Mouse (Mus musculus) CD8-positive naive resting alpha-beta T cell, adult 2 months (primary cell): ENCODE data around the gene Ric8a.
A peak's percentile ranks its signal among the peaks of the same experiment; 100 is the strongest.

Experiments used
- DNase-seq, 2 experiments: peaks; one replicate each; pipeline ENCODE4 v3.0.0; 2022; ENCODE audit warnings: low read depth in 2 of 2, low spot score in 2 of 2

The Ric8a gene

DNA sequence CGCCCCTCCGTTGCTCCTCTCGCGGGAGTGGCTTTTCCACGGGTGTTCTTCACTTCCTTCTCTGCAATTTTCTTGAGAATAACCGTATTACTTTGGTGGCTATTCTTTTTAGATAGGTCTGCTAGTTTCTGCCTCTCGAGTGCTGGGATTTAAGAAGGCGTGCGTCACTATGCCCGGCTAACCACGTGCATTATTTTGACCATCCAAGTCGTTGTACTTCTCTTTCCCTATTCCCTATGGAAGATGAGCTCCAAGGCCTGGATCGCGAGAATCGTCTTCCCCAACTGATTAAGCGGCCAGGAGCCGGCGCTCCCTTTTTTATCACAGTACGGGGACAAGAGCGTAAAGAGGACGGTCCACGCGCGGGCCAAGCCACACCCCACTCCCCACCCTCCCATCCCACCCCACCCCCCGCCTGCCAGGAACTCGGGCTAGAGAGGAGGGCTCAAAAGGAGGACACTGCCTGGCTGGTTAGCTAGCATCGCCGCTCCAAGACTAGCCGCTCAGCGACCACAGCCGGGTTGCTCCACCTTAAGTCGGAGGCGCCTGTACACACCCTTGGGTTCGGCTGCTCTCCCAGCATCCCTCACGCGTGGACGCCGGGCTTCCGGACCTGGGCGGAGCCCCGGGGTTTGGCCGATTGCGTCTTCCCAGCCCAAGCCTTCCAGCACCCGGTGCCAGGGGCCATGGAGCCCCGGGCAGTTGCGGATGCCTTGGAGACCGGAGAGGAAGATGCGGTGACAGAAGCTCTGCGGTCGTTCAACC, at the start of gene Ric8a:
Ric8a (plus strand) TSS at position 173 of the 765 bp plus-strand sequence.
- DNase-seq: peak; percentile 76 to 77

GRCm38 (mm10) chr7:140810496-140810895, 46.3 kb upstream of the Ric8a start:
- DNase-seq: no peak

DNA sequence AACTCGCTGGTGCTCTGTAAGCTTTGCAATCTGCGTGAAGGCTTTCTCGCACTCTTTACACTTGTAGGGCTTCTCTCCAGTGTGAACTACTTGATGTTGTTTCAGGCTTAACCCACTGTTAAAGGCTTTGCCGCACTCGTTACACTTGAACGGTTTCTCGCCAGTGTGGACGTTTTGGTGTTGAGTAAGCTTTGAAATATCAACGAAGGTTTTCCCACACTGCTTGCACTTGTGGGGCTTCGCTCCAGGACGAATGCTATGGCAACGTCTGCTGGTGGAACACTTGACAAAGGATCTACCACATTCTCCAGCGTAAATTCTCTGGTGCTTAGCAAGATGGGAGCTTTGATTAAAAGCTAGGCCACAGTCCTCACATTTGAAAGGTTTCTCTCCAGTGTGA, 45.0 kb upstream of the Ric8a start:
- DNase-seq: no peak

- DNase-seq: no peak
These were observed 43.9 kb upstream of the Ric8a start for GRCm38 (mm10) chr7:140812850-140813249.

- DNase-seq: no peak
These were observed 36.6 kb upstream of the Ric8a start for GRCm38 (mm10) chr7:140820173-140820572.

GRCm38 (mm10) chr7:140821305-140821652, 35.5 kb upstream of the Ric8a start:
- DNase-seq: no peak

GRCm38 (mm10) chr7:140821653-140822329, 35.0 kb upstream of the Ric8a start, which contains the start of gene Zfp941:
Gene Zfp941, minus strand, starts transcription at chr7:140822178.
- DNase-seq: no peak

GRCm38 (mm10) chr7:140822731-140823130, 34.0 kb upstream of the Ric8a start:
- DNase-seq: no peak

DNA sequence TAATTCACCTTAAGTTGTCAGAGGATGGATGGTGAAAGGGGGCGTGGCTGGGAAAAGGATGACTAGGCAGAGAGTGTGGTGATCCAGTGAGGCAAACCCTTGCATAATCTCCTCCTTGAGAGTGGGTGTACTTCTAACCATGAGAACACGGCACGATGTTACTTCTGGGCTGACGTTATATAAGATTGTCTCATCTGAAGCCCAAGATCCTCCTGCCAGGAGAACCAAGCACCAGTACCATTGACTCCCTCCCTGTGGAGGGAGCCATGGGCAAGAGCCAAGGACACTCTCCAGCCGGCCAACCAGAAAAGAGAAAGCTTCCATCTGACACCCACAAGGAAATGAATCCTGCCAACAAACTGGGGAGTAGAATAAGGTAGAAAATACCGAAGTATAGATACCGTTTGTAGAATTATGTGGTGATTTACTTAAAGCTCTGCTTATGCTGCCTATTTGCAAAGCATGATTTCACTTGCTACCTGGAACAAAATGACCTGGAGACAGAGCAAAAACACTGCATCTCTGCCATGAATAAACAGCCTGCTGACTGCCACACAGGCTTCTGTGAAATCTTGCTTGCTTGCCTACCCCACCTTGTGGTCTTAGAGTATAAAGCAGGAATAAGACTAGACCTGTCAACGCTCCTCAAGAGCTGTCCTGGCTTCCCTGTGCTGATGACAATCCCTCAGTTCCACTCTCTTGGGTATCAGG, 28.4 kb upstream of the Ric8a start:
- DNase-seq: no peak

GRCm38 (mm10) chr7:140831447-140831846, 25.3 kb upstream of the Ric8a start:
- no peak for DNase-seq

DNA sequence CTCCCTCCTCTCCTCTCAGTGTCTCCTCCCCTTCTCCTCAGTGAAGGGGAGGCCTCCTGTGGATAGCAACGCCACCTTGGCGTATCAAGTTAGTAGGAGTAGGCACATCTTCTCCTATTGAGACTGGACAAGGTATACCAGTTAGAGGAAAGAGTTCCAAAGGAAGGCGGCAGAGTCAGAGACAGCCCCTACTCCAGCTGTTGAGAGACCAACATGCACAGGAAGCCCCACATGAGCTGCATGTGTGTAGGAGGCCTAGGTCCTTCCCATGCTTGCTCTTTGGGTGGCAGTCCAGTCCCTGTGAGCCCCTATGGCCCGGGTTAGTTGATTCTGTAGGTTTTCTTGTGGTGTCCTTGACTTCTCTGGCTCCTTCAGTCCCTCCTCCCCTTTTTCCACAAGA, 23.4 kb upstream of the Ric8a start:
- DNase-seq: no peak

DNA sequence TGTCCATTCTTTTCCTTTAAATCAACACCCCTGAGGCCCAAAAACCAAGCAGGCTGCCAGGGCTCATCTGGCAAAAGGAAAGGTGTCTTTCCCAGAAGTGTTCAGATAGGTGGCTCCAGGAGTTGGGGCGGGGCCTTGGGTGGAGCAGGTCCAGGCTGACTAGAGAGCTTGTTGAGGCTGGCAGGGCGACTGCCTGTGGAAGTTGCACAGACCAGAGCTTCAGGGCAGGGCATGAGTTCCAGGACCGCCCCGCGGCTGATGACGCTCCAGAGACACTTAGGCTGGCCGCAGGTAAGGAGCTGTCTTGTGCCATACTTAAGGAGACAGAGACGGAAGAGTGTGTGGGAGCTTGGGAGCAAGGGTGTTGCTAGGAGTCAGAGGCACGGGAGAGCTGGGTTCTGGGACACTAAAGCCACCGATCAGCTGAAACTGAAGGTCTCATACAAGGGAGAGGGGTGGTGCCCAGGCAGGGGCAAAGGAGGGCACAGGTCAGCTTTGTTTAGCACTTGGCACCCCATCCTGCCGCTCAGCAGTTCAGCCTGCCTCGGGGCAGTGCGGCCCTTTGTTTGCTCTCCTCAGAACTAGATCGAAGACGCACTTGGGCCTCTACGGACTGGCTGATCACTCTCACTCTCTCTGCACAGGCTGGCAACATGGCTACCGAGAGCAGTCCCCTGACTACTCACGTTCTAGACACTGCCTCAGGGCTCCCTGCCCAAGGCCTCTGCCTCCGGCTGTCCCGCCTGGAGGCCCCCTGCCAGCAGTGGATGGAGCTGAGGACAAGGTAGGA, 21.6 kb upstream of the Ric8a start, which contains the start of gene Urah:
Urah (plus strand) TSS at position 51 of the 790 bp plus-strand sequence.
- DNase-seq: no peak

GRCm38 (mm10) chr7:140835758-140836087, 21.0 kb upstream of the Ric8a start:
- no peak for DNase-seq

GRCm38 (mm10) chr7:140836243-140837115, 20.3 kb upstream of the Ric8a start:
- DNase-seq: no peak

- no peak for DNase-seq
These were observed 17.2 kb upstream of the Ric8a start for GRCm38 (mm10) chr7:140839556-140839955.

GRCm38 (mm10) chr7:140840750-140841735, 15.7 kb upstream of the Ric8a start:
- no peak for DNase-seq

DNA sequence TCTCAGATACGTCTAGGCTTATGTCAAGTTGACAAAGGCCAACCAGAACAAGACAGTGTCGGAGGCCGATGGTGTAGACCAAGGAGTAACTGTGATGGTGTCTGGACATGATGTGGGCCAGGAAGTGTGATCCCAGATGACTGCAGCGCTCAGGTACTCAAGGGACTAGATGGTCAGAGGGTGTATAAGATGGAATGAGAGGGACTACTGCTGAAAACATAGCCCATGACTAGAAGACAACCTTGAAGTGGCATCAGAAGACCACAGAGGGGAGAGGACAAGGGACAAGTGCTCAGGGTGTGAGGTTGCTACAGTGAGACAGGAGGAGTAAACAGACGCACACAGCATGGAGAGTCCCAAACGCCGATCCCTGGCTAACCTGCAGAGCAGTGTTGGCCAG, 13.0 kb upstream of the Ric8a start:
- no peak for DNase-seq

GRCm38 (mm10) chr7:140844905-140845665, 11.7 kb upstream of the Ric8a start, which contains the start of gene Scgb1c1:
Gene Scgb1c1, plus strand, starts transcription at chr7:140845547.
- DNase-seq: peak; percentile 87 to 91
